20 mouse cellular contexts compared by ENCODE assay signal in the genomic region with DNA sequence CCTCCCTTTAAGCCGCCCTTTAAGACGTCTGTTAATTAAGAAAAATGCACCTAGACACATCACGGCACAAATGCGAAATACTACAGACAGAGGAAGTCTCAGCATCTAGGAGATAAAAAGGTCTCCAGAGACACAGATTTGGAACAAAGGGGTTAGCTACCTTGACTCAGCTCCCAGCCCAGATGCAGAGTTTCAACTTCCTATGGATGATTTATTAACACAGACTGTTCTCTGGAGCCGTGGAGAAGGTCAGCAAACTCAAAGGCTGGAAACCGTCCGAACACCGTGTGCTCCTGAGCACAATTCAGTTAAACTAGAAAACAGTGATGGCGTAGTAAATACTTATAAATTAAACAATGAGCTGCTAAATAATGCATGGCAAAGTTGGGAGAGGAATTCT. TPM values are rescaled to one million over a fixed set of nuclear protein-coding genes. Genes with fewer than 3 reads are reported as not detected.
"Had no signal": no experiment of that assay in that cellular context is flagged by ENCODE, and none has a peak within 500 bp of the region (broad histone marks: within the 10 kb centered on the region; RNA-seq: fewer than 3 reads in every experiment).

No protein-coding gene starts in this region.

- DNase-seq: layer of hippocampus, adult 9-11 months; layer of hippocampus, postnatal 36 days; lung, adult 18-20 months; right cerebral cortex, postnatal 14 days; thymus, adult 2 months; thymus, postnatal 25 days had no signal

- H3K36me3 ChIP-seq: limb, embryonic 12.5 days; midbrain, embryonic 12.5 days; stomach, embryonic 15.5 days had no signal

- H3K27ac ChIP-seq: limb, embryonic 12.5 days; liver, embryonic 14.5 days; midbrain, embryonic 12.5 days; stomach, embryonic 15.5 days had no signal

- H3K4me2 ChIP-seq: limb, embryonic 12.5 days; midbrain, embryonic 12.5 days; stomach, embryonic 15.5 days had no signal

- H3K27me3 ChIP-seq: limb, embryonic 12.5 days; stomach, embryonic 15.5 days had no signal

- H3K4me3 ChIP-seq: limb, embryonic 12.5 days; midbrain, embryonic 12.5 days; stomach, embryonic 15.5 days had no signal

- H3K9ac ChIP-seq: limb, embryonic 12.5 days; liver, embryonic 14.5 days; midbrain, embryonic 12.5 days; stomach, embryonic 15.5 days had no signal

- H3K4me1 ChIP-seq: limb, embryonic 12.5 days; stomach, embryonic 15.5 days had no signal

- ATAC-seq: intestine, embryonic 16.5 days had no signal

- H3K9me3 ChIP-seq: limb, embryonic 12.5 days; midbrain, embryonic 12.5 days; stomach, embryonic 15.5 days had no signal

RNA-seq across cellular contexts. Expression of gene Gm853, which starts 29.9 kb away (rescaled TPM):
- total RNA-seq: layer of hippocampus, adult 18-20 months; layer of hippocampus, postnatal 36 days; left cerebral cortex, adult 8-10 months; liver, adult 2 months; megakaryocyte-erythroid progenitor cell, adult 5-6 weeks had no signal
- polyA plus RNA-seq: intestine, embryonic 16.5 days; limb, embryonic 12.5 days; liver, adult 2 months; liver, embryonic 14.5 days; lung, embryonic 16.5 days; midbrain, embryonic 12.5 days; neural tube, embryonic 14.5 days; spleen, adult 2 months; stomach, embryonic 15.5 days; testis, adult 2 months; urinary bladder, adult 2 months had no signal

RNA-seq across cellular contexts. Expression of gene Hcrtr1, which starts 53.1 kb away (rescaled TPM):
- total RNA-seq: liver, adult 2 months; megakaryocyte-erythroid progenitor cell, adult 5-6 weeks had no signal
- polyA plus RNA-seq: limb, embryonic 12.5 days; liver, embryonic 14.5 days had no signal
